Mouse (Mus musculus) MEL (cell line): ENCODE results near the gene Myo1g. TPM values are rescaled to one million over a fixed set of nuclear protein-coding genes. Genes with fewer than 3 reads are reported as not detected.

ENCODE experiments used
- DNase-seq: peaks from one replicate; pipeline ENCODE4 v3.0.0; 2011; ENCODE audit warnings: low read depth, low spot score
- H3K27ac ChIP-seq: 2 replicates; pipeline ENCODE4 v1.5.1; 2012; ENCODE audit warnings: low read depth, mild to moderate bottlenecking, control low read depth, low read length, moderate library complexity; ENCODE audit not compliant: control insufficient read depth
- H3K27me3 ChIP-seq, 2 experiments: fragments of 150-350 bp in 1 of 2; sonication (generic) in 1 of 2; 2 replicates each; pipeline ENCODE4 v1.6.1; 2012; ENCODE audit warnings: low read length in 2 of 2, mild to moderate bottlenecking in 2 of 2, improper control_type of control experiment in 1 of 2, moderate library complexity in 1 of 2; ENCODE audit not compliant: insufficient read depth in 2 of 2, control insufficient read depth in 1 of 2
- H3K36me3 ChIP-seq, 2 experiments: 2 replicates each; pipeline ENCODE4 v1.6.1; 2012 to 2014; ENCODE audit warnings: low read length in 2 of 2, improper control_type of control experiment in 1 of 2, inconsistent platforms in 1 of 2, mild to moderate bottlenecking in 1 of 2; ENCODE audit not compliant: insufficient read depth in 2 of 2, control insufficient read depth in 1 of 2
- H3K4me1 ChIP-seq, 2 experiments: fragments of 150-350 bp in 1 of 2; sonication (generic) in 1 of 2; 2 replicates each; pipeline ENCODE4 v1.6.1; 2012; ENCODE audit warnings: low read length in 2 of 2, improper control_type of control experiment in 1 of 2, mild to moderate bottlenecking in 1 of 2; ENCODE audit not compliant: insufficient read depth in 2 of 2, control insufficient read depth in 1 of 2
- H3K4me3 ChIP-seq, 2 experiments: fragments of 150-350 bp in 1 of 2; sonication (generic) in 1 of 2; 2 replicates each; pipeline ENCODE4 v1.5.1; 2012; ENCODE audit warnings: low read depth in 2 of 2, low read length in 2 of 2, mild to moderate bottlenecking in 2 of 2, moderate library complexity in 2 of 2, control low read depth in 1 of 2, improper control_type of control experiment in 1 of 2; ENCODE audit not compliant: control insufficient read depth in 1 of 2, insufficient read depth in 1 of 2
- H3K79me2 ChIP-seq: 2 replicates; pipeline ENCODE4 v1.6.1; 2012; ENCODE audit warnings: mild to moderate bottlenecking, low read length, moderate library complexity; ENCODE audit not compliant: control insufficient read depth, poor library complexity, insufficient read depth
- H3K9ac ChIP-seq: 2 replicates; pipeline ENCODE4 v1.6.1; 2012; ENCODE audit warnings: low read depth, mild to moderate bottlenecking, control low read depth, low read length, moderate library complexity; ENCODE audit not compliant: control insufficient read depth, poor library complexity, severe bottlenecking
- H3K9me3 ChIP-seq: fragments of 150-350 bp; sonication (generic); replicated peaks from 2 replicates; pipeline ENCODE4 v1.6.1; 2012; ENCODE audit warnings: mild to moderate bottlenecking, low read length, improper control_type of control experiment, moderate library complexity; ENCODE audit not compliant: insufficient read depth
- CTCF ChIP-seq, 3 experiments: IDR thresholded peaks in 2 of 3; conservative IDR thresholded peaks in 1 of 3; 2 replicates each; pipeline ENCODE4 v1.5.1; 2011 to 2012; ENCODE audit warnings: low read length in 3 of 3, low read depth in 2 of 3, mild to moderate bottlenecking in 2 of 3, improper control_type of control experiment in 1 of 3, inconsistent platforms in 1 of 3, mixed read lengths in 1 of 3, moderate library complexity in 1 of 3; ENCODE audit not compliant: control insufficient read depth in 1 of 3, insufficient read depth in 1 of 3, poor library complexity in 1 of 3, severe bottlenecking in 1 of 3
- ELF1 ChIP-seq: IDR thresholded peaks from 2 replicates; pipeline ENCODE4 v1.6.1; 2014; ENCODE audit warnings: low read depth, mild to moderate bottlenecking, inconsistent platforms, low read length, improper control_type of control experiment, moderate library complexity
- GABPA ChIP-seq: IDR thresholded peaks from 2 replicates; pipeline ENCODE4 v1.6.1; 2012; ENCODE audit warnings: low read depth, mild to moderate bottlenecking, inconsistent platforms, low read length, improper control_type of control experiment, moderate library complexity
- GATA1 ChIP-seq: IDR thresholded peaks from 2 replicates; pipeline ENCODE4 v1.6.1; 2011; ENCODE audit warnings: low read depth, low read length, improper control_type of control experiment
- HCFC1 ChIP-seq: IDR thresholded peaks from 2 replicates; pipeline ENCODE4 v1.6.1; 2012; ENCODE audit warnings: low read depth, mild to moderate bottlenecking, inconsistent platforms, low read length, improper control_type of control experiment, moderate library complexity
- JUND ChIP-seq: IDR thresholded peaks from 2 replicates; pipeline ENCODE4 v1.6.1; 2011; ENCODE audit warnings: low read depth, mild to moderate bottlenecking, improper control_type of control experiment, low read length
- MAX ChIP-seq: IDR thresholded peaks from 2 replicates; pipeline ENCODE4 v1.6.1; 2011; ENCODE audit warnings: low read length, improper control_type of control experiment
- MXI1 ChIP-seq: IDR thresholded peaks from 2 replicates; pipeline ENCODE4 v1.6.1; 2011; ENCODE audit warnings: mild to moderate bottlenecking, low read depth, low read length, improper control_type of control experiment
- MYC ChIP-seq: IDR thresholded peaks from 2 replicates; pipeline ENCODE4 v1.6.1; 2011; ENCODE audit warnings: low read depth, mild to moderate bottlenecking, low read length, improper control_type of control experiment, moderate library complexity
- RAD21 ChIP-seq: IDR thresholded peaks from 2 replicates; pipeline ENCODE4 v1.6.1; 2011; ENCODE audit warnings: mild to moderate bottlenecking, low read depth, low read length, improper control_type of control experiment
- SIN3A ChIP-seq: IDR thresholded peaks from 2 replicates; pipeline ENCODE4 v1.6.1; 2012; ENCODE audit warnings: low read length, improper control_type of control experiment, inconsistent platforms
- SMC3 ChIP-seq: IDR thresholded peaks from 2 replicates; pipeline ENCODE4 v1.6.1; 2011; ENCODE audit warnings: low read depth, low read length, improper control_type of control experiment
- TBP ChIP-seq: IDR thresholded peaks from 2 replicates; pipeline ENCODE4 v1.8.0; 2011; ENCODE audit warnings: low read depth, low read length, improper control_type of control experiment
- USF2 ChIP-seq, 2 experiments: IDR thresholded peaks; 2 replicates each; pipeline ENCODE4 v1.6.1; 2011 to 2012; ENCODE audit warnings: improper control_type of control experiment in 2 of 2, low read length in 2 of 2, borderline replicate concordance in 1 of 2, inconsistent platforms in 1 of 2, low read depth in 1 of 2, mild to moderate bottlenecking in 1 of 2; ENCODE audit not compliant: insufficient read depth in 1 of 2
- ZC3H11A ChIP-seq: IDR thresholded peaks from 2 replicates; pipeline ENCODE4 v1.6.1; 2012; ENCODE audit warnings: low read depth, mild to moderate bottlenecking, inconsistent platforms, low read length, improper control_type of control experiment
- ZNF384 ChIP-seq: IDR thresholded peaks from 2 replicates; pipeline ENCODE4 v1.6.1; 2012; ENCODE audit warnings: low read depth, mild to moderate bottlenecking, inconsistent platforms, low read length, improper control_type of control experiment
- polyA plus RNA-seq, 2 experiments: library from polyadenylated mRNA; stranded (reverse) in 1 of 2; unstranded in 1 of 2; fragments of >175 nt in 1 of 2; fragments of >200 nt in 1 of 2; gene quantifications; 2 replicates each; pipeline versions ENCODE4 v1.2.1 to v1.2.4; 2012; ENCODE audit warnings: low replicate concordance in 2 of 2, low read depth in 1 of 2; ENCODE audit not compliant: insufficient read length in 2 of 2, insufficient read depth in 1 of 2, missing spikeins in 1 of 2
- total RNA-seq: library from RNA; depleted of rRNA; stranded (reverse); fragments of 300-350 nt; gene quantifications from 2 replicates; pipeline ENCODE4 v1.2.3, GENCODE M21; 2012

Myo1g gene
- total and polyA plus RNA-seq, 3 experiments: 19.4 to 33.3 TPM; not detected in 1

GRCm38 (mm10) chr11:6468541-6468940 lies 52.2 kb downstream of the Myo1g start:
- peaks cover 39% of the 10 kb centered on the region for H3K79me2 ChIP-seq
- H3K27ac ChIP-seq: no peak overlapping the region
- no peaks in the 10 kb centered on the region for H3K27me3 ChIP-seq
- H3K9me3 ChIP-seq: no peaks in the 10 kb centered on the region
- no peak overlapping the region for H3K9ac ChIP-seq
- H3K4me3 ChIP-seq: no peak overlapping the region
- TF ChIP-seq GATA1 (no peak), SIN3A (no peak), HCFC1 (no peak), TBP (no peak), SMC3 (no peak), MAX (no peak), MYC (no peak), USF2 (IDR thresholded peaks at IDR 0.05; ENCODE audit: borderline replicate concordance in 1 of 2, insufficient read depth in 1 of 2, low read depth in 1 of 2, low read length in 2 of 2) (no peak)
- TF ChIP-seq, all 39 proteins: peak for 0
- H3K36me3 ChIP-seq: peaks cover 6 to 34% of the 10 kb centered on the region in 2 experiments; a peak in 3 of 4 replicates
- DNase-seq: no peak
- H3K4me1 ChIP-seq: peaks cover 17 to 26% of the 10 kb centered on the region in 2 experiments

GRCm38 (mm10) chr11:6465122-6465521 lies 55.6 kb downstream of the Myo1g start:
- peaks cover 8 to 11% of the 10 kb centered on the region in 2 experiments for H3K4me1 ChIP-seq
- peaks cover 4 to 12% of the 10 kb centered on the region in 2 experiments; a peak in 3 of 4 replicates for H3K36me3 ChIP-seq
- peaks cover 12% of the 10 kb centered on the region for H3K79me2 ChIP-seq
- TF ChIP-seq RAD21 (peak; percentile 77), CTCF (IDR thresholded peaks at IDR 0.05 in 2 of 3, conservative IDR thresholded peaks at IDR 0.05 in 1 of 3; ENCODE audit: control insufficient read depth in 1 of 3, insufficient read depth in 1 of 3, low read depth in 2 of 3, low read length in 3 of 3, poor library complexity in 1 of 3, severe bottlenecking in 1 of 3) (peak; percentile 52 to 93 (median 64)), SMC3 (peak; percentile 89), MXI1 (peak; percentile 41; the same call in 1 of the 2 replicates), TBP (0 out of 2 replicates have a peak, but pooled peaks have one; percentile 34), GABPA (no peak), HCFC1 (peak; percentile 48; the same call in 1 of the 2 replicates), USF2 (IDR thresholded peaks at IDR 0.05; ENCODE audit: borderline replicate concordance in 1 of 2, insufficient read depth in 1 of 2, low read depth in 1 of 2, low read length in 2 of 2) (no peak), SIN3A (peak; percentile 88), ZC3H11A (peak; percentile 79), MYC (0 out of 2 replicates have a peak, but pooled peaks have one; percentile 37), JUND (no peak), ZNF384 (0 out of 2 replicates have a peak, but pooled peaks have one; percentile 41), ELF1 (peak; percentile 53; the same call in 1 of the 2 replicates)
- H3K27me3 ChIP-seq: no peaks in the 10 kb centered on the region
- H3K9ac ChIP-seq: no peak overlapping the region
- no peaks in the 10 kb centered on the region for H3K9me3 ChIP-seq
- no peak overlapping the region for H3K27ac ChIP-seq
- peak; percentile 93 for DNase-seq
- H3K4me3 ChIP-seq: no peak overlapping the region
